9 mouse cellular contexts compared by ENCODE assay signal in genomic region chr12:5246721-5247341, GRCm38 (mm10).
DNase-seq lines count a peak whose midpoint lies in the region; ATAC-seq and TF ChIP-seq lines count a peak whose summit lies in the region.
"Had no signal": no experiment of that assay in that cellular context is flagged by ENCODE, and none has a peak within 500 bp of the region (broad histone marks: within the 10 kb centered on the region; RNA-seq: fewer than 3 reads in every experiment).

No protein-coding gene starts in this region.

- DNase-seq in heart, postnatal 25 days (ENCODE audit: low spot score), result no peak
- DNase-seq in midbrain, embryonic 10.5 days (ENCODE audit: low spot score), result no peak
- DNase-seq in brain, embryonic 14.5 days (ENCODE audit: low read depth), result peak; percentile 54
- DNase-seq in thymus, postnatal 25 days, result no peak
- DNase-seq: kidney, adult 8-10 months had no signal

- H3K27me3 ChIP-seq in heart, embryonic 11.5 days (ENCODE audit: control insufficient read depth, insufficient read depth, low read length), result no peaks in the 10 kb centered on the region
- H3K27me3 ChIP-seq in midbrain, embryonic 15.5 days (replicated peaks), result no peaks in the 10 kb centered on the region
- H3K27me3 ChIP-seq in midbrain, embryonic 10.5 days (ENCODE audit: low read depth, poor library complexity, severe bottlenecking), result no peaks in the 10 kb centered on the region; the same call in 1 of the 2 replicates
- H3K27me3 ChIP-seq in neural tube, embryonic 15.5 days (replicated peaks), result no peaks in the 10 kb centered on the region
- H3K27me3 ChIP-seq: embryonic facial prominence, embryonic 12.5 days had no signal

- no peak for TF ChIP-seq CTCF in brain, embryonic 14.5 days (IDR thresholded peaks at IDR 0.05; ENCODE audit: borderline replicate concordance, extremely low read depth, insufficient read depth, insufficient read length)

- WGBS in heart, embryonic 11.5 days (ENCODE audit: insufficient replicate concordance), result 61% methylated on average over 15 of the region's 15 CpGs
- WGBS in midbrain, embryonic 15.5 days, result 69% methylated on average over 15 of the region's 15 CpGs
- 86% methylated on average over 15 of the region's 15 CpGs for WGBS in midbrain, embryonic 10.5 days
- WGBS in neural tube, embryonic 15.5 days, result 37% methylated on average over 15 of the region's 15 CpGs

- H3K36me3 ChIP-seq in heart, embryonic 11.5 days (ENCODE audit: control insufficient read depth, insufficient read depth, low read length), result no peaks in the 10 kb centered on the region
- H3K36me3 ChIP-seq in midbrain, embryonic 15.5 days (replicated peaks), result no peaks in the 10 kb centered on the region
- H3K36me3 ChIP-seq in midbrain, embryonic 10.5 days, result no peaks in the 10 kb centered on the region
- H3K36me3 ChIP-seq in neural tube, embryonic 15.5 days, result no peaks in the 10 kb centered on the region
- H3K36me3 ChIP-seq: embryonic facial prominence, embryonic 12.5 days had no signal

- no peak overlapping the region for H3K4me2 ChIP-seq in heart, embryonic 11.5 days
- H3K4me2 ChIP-seq in midbrain, embryonic 15.5 days, result no peak overlapping the region
- H3K4me2 ChIP-seq in neural tube, embryonic 15.5 days, result no peak overlapping the region
- H3K4me2 ChIP-seq: embryonic facial prominence, embryonic 12.5 days had no signal

- ATAC-seq in heart, embryonic 11.5 days (replicated peaks; ENCODE audit: insufficient number of reproducible peaks, low FRiP score, low TSS enrichment), result no peak
- no peak for ATAC-seq in midbrain, embryonic 15.5 days (replicated peaks)
- ATAC-seq in neural tube, embryonic 15.5 days (ENCODE audit: low FRiP score), result no peak

- H3K4me1 ChIP-seq in heart, embryonic 11.5 days (ENCODE audit: control insufficient read depth, insufficient read depth, low read length), result peaks cover 27% of the 10 kb centered on the region
- peaks cover 21% of the 10 kb centered on the region for H3K4me1 ChIP-seq in midbrain, embryonic 15.5 days
- H3K4me1 ChIP-seq in midbrain, embryonic 10.5 days, result peaks cover 48% of the 10 kb centered on the region
- peaks cover 40% of the 10 kb centered on the region for H3K4me1 ChIP-seq in neural tube, embryonic 15.5 days

- no peaks in the 10 kb centered on the region for H3K9me3 ChIP-seq in heart, embryonic 11.5 days (replicated peaks; ENCODE audit: control insufficient read depth, low read length)
- no peaks in the 10 kb centered on the region for H3K9me3 ChIP-seq in midbrain, embryonic 15.5 days
- no peaks in the 10 kb centered on the region for H3K9me3 ChIP-seq in midbrain, embryonic 10.5 days (replicated peaks)
- no peaks in the 10 kb centered on the region for H3K9me3 ChIP-seq in neural tube, embryonic 15.5 days (replicated peaks)
- H3K9me3 ChIP-seq: embryonic facial prominence, embryonic 12.5 days had no signal

- 0 out of 2 replicates have a peak overlapping the region, but pooled peaks have one; percentile 46 for H3K27ac ChIP-seq in heart, embryonic 11.5 days (ENCODE audit: low read depth, low read length)
- H3K27ac ChIP-seq in midbrain, embryonic 15.5 days, result peak overlapping the region; percentile 30; the same call in 1 of the 2 replicates
- H3K27ac ChIP-seq in midbrain, embryonic 10.5 days (replicated peaks), result no peak overlapping the region
- peak overlapping the region; percentile 66; the same call in 1 of the 2 replicates for H3K27ac ChIP-seq in neural tube, embryonic 15.5 days (replicated peaks)
- H3K27ac ChIP-seq: embryonic facial prominence, embryonic 12.5 days had no signal

- H3K4me3 ChIP-seq in heart, embryonic 11.5 days (ENCODE audit: low read depth, low read length), result no peak overlapping the region
- no peak overlapping the region for H3K4me3 ChIP-seq in midbrain, embryonic 15.5 days
- no peak overlapping the region for H3K4me3 ChIP-seq in midbrain, embryonic 10.5 days
- H3K4me3 ChIP-seq in neural tube, embryonic 15.5 days (replicated peaks), result no peak overlapping the region
- H3K4me3 ChIP-seq: embryonic facial prominence, embryonic 12.5 days had no signal

- intact Hi-C loops in heart, postnatal 25 days (cut with DNase I), result no loop called here

- TF ChIP-seq POLR2A in brain, embryonic 14.5 days (IDR thresholded peaks at IDR 0.05; ENCODE audit: borderline replicate concordance, extremely low read depth, insufficient read depth, insufficient read length, poor library complexity, severe bottlenecking), result no peak

- no peak overlapping the region for H3K9ac ChIP-seq in heart, embryonic 11.5 days (ENCODE audit: low read depth, low read length)
- no peak overlapping the region for H3K9ac ChIP-seq in midbrain, embryonic 15.5 days
- no peak overlapping the region for H3K9ac ChIP-seq in neural tube, embryonic 15.5 days (replicated peaks)
- H3K9ac ChIP-seq: embryonic facial prominence, embryonic 12.5 days had no signal
